Mouse (Mus musculus): ENCODE data around the gene Dnajc17.
A peak's percentile ranks its signal among the peaks of the same experiment; 100 is the strongest.

The Dnajc17 gene

GRCm38 (mm10) chr2:119198049-119198448 is 10.5 kb downstream of the Dnajc17 start:
- DNase-seq: no peak

DNA sequence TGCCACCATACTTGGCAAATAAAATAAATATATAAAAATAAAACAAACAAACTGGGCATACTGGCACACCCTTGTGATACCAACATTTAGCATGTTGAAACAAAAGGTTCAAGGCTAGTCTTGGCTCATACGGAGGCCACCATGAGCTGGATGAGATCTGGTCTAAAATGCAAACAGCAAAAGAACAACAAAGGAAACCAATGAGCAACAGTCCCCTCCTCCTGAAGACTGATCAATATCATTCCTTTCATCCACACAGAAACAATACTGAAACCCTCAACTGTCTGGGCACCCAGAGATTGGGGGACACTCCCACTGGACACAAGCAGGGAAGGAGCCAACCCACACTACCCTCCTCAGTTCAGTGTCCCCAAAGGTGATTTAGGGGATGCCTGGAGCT is 11.1 kb downstream of the Dnajc17 start:
- no peak for DNase-seq

- DNase-seq: no peak
Observed at GRCm38 (mm10) chr2:119196316-119197108, 12.1 kb downstream of the Dnajc17 start.

GRCm38 (mm10) chr2:119194140-119194539 is 14.5 kb downstream of the Dnajc17 start:
- no peak for DNase-seq

- no peak for DNase-seq
Observed at GRCm38 (mm10) chr2:119190969-119191368, 17.6 kb downstream of the Dnajc17 start.

GRCm38 (mm10) chr2:119189029-119189710 is 19.4 kb downstream of the Dnajc17 start:
- peak; percentile 63 to 87 for DNase-seq

DNA sequence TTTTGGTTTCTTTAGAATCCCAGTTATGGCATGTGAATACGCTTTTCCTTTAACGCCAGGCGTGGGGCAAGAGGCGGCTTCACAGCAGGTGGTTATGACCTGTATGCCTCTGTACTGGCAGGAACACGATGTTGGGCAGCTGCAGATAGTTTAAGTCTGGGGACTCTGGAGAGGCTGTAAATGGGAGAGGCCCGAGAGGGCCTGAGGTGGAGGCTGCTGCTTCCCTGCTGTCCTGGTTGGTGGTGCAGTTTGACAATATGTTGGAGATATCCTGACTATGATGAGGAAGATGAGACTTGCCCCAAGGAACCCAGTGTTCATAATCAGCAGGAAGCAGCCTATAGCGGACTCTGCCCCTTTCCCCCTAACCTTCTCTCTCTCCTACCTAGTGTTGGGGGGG is 25.7 kb downstream of the Dnajc17 start:
- DNase-seq: no peak

GRCm38 (mm10) chr2:119177384-119177939 is 31.1 kb downstream of the Dnajc17 start:
- no peak for DNase-seq

DNA sequence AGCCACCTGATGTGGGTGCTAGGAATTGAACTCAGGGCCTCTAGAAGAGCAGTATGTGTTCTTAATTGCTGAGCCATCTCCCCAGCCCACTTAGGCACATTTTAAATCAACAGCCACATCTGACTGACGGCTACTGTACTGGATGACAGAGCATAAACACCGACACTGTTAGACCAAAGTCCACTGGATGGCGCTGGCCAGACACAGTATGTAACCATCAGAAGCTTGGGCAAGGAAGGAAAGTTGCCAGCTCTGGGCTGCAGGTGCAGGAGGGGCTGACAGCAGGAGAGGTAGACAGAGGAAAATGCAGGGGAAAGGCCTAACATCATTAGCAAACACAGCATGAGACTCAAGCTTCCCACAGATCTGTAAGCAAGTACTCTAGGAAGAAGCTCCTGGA is 31.8 kb downstream of the Dnajc17 start:
- DNase-seq: peak; percentile 31 to 46

- DNase-seq: peak; percentile 14 to 29
Observed at GRCm38 (mm10) chr2:119175614-119176013, 33.0 kb downstream of the Dnajc17 start.

DNA sequence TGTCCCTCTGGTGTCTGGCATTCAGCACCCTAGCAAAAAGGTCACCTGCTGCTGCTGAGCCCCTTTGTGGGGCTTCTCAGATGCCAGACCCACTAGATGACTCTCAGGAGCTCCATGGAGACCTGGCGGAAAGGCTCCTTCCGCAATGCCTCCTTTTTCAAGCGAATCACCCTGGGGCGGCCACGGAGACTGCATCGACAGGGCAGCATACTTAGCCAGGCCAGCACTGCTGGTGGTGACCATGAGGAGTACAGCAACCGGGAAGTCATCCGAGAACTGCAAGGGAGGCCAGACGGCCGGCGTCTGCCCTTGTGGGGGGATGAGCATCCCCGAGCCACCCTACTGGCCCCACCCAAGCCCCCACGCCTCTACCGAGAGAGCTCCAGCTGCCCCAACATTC is 33.7 kb downstream of the Dnajc17 start:
- no peak for DNase-seq

- DNase-seq: no peak
Observed at GRCm38 (mm10) chr2:119173991-119174651, 34.5 kb downstream of the Dnajc17 start, which contains the start of gene Gm14137. Gene Gm14137, plus strand, starts transcription at chr2:119174509.

DNA sequence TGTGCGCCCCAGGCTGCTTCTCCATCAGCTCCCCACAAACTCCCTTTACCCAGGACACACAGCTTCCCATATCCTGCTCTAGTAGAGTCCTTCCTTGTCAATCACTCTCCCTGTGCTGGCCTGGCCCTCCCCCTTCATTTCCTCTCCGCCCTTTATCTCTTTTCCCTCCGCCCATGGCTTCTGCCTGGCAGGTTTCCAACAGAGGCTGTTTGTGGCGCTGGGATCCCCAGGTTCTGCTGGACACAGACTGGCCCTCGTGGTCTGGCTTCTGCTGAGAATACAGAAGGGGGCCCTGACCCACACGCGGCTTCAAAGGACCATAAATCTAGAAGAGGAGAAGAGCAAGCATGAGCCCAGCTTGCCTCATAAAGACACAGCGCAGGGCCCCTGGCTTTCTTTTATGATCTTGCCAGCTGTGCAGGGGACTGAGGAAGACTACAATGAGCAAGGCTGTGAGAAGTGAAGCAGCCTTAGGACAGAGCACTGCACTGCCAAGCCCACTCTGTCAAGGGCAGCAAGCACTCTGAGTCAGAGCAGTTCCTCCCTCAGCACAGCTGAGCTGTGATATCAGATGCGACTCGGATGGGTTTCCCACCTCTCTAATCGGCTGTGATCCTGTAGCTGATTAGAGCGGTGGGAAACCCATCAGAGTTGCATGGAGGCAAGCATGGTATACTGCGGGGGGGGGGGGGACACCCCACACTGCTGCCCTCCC is 35.6 kb downstream of the Dnajc17 start:
- peak; percentile 63 to 68 for DNase-seq

- no peak for DNase-seq
Observed at GRCm38 (mm10) chr2:119172446-119172845, 36.1 kb downstream of the Dnajc17 start.

DNA sequence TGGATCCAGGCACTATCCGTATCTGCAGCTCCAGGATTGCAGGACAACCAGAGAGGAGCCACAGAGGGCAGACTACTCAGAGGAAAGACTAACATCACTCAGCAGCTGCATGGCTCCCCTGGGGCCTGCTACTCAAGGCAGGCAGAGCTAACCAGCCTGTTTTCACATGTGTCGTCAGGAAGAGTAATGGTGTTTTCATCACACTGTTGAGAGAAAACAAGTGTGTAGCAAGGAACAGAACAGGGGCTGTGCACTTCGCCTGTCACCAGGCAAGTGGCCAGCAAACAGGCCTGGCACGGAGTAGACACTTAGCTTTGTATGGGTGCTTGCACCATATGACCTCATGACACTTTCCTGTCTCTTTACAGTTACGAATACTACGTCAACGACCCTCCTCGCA is 37.0 kb downstream of the Dnajc17 start:
- no peak for DNase-seq

DNA sequence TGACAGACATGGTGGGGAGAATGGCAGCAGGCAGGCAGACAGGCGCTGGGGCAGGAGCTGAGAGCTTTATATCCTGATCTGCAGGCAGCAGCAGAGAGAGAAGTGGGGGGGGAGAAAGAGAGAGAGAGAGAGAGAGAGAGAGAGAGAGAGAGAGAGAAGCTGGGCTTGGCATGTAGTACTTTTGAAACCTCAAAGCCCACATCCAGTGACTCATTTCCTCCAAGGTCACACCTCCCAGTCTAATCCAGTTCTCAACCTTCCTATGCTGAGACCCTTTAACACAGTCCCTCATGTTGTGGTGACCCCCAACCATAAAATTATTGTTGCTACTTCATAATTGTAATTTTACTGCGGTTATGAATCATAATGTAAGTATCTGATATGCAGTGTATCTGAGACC is 38.3 kb downstream of the Dnajc17 start:
- no peak for DNase-seq

GRCm38 (mm10) chr2:119167866-119168256 is 40.7 kb downstream of the Dnajc17 start:
- no peak for DNase-seq

DNA sequence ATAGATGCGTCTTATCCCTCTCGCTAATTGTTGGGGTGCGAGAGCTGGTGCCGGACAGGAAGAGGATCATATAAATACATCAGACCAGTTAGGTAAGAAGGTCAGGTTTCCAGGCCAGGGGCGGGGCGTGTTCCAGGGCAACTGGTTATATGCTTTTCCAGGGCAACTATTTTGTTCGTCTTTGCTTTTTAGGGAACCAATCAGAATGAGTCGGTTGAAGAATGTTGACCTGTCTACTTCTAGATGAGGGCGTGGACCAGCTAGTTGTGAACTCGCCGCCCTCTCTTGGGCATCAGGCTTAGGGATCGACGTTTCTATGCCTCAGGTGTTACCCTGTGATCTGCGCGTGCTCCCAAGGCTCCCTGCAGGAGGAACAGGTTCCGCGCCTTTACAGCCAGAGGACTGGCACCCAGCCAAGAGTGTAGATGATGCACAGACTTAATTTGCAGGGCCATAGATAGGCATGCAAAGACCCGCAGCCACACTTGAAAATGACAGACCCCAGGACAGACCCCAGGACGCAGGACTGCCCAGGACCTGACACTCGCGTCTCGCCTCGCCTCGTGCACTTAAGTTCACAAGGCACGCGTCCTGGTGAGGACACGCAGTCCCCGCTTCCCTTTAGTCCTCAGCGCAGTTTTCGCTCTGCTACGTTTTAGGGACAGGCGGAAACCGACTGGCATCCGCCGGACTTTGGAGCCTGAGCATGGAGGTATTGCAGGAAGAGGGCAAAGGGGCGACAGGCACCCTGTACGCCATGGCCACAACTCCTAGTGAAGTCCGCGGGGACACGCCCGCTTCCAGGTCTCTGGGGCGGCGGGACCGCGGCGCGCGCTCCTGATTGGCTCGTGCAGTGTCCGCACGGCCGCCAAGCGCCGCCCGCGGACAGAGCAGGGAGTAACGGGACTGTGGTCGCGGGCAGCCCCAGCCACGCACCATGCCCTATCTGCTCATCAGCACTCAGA is 41.4 kb downstream of the Dnajc17 start, which contains the start of gene Gchfr:
Gene Gchfr, plus strand, starts transcription at position 873 of the 965 bp plus-strand sequence.
- DNase-seq: peak; percentile 79 to 83

DNA sequence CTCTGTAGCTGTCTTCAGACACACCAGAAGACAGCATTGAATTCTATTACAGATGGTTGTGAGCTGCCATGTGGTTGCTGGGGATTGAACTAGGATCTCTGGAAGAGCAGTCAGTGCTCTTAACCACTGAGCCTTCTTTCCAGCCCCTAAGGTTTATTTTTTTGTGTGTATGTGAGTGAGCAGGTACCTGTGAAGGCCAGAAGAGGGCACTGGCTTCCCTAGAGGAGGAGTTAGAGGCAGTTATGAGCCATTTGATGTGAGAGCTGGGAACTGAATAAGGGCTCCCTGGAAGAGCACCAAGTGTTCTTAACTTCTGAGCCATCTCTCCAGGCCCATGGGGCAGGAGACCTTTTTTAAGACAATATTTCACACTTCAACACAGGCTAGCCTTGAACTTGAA is 43.2 kb downstream of the Dnajc17 start:
- DNase-seq: no peak

DNA sequence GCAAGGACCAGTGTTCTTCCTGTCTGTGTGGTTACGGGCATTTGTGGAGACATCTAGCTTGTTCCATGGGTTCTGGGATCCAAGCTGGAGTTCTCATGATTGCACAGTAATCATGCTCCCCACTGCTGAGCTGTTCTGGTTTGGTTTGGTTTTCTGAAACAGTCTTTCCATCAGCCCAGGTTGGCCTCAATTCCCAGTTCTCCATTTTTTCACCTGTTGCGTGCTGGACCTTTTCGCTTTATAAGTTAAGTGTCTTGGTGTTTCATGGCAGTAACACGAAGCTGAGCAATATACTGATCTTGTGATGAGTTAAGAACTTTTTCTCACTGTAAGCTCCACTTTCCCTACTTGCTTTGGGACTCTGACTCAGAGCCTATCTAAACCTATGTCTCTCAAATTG is 44.6 kb downstream of the Dnajc17 start:
- DNase-seq: no peak

DNA sequence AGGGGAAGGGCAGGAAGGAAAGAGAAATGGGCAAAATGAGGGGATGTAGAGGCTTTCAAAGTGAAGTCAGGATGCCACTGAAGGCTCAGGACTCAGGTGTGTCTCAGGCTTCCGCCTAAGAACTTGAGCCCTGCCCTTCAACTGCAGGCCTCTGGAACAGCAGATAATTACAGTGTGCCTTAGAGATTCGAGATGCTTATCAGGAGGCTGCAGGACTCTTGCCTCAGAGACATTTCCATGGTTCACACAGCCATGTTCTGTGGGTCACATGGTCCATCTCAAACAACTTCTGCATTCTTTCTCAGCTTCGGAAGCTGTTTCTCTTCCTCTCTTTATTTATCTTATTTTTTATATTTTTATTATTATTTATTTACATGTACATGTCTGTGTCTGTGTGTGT is 45.5 kb downstream of the Dnajc17 start:
- no peak for DNase-seq
